Mouse (Mus musculus) stomach, embryonic 14.5 days (tissue): ENCODE data around the gene Dppa4. TPM values are rescaled to one million over a fixed set of nuclear protein-coding genes. Genes with fewer than 3 reads are reported as not detected.
A peak's percentile ranks its signal among the peaks of the same experiment; 100 is the strongest.

Source experiments
- ATAC-seq: fragments of 200-750 bp; cut with Nextera tagmentation; 2 replicates; pipeline ENCODE4 v1.8.0; 2017; ENCODE audit warnings: low read depth, moderate TSS enrichment; ENCODE audit not compliant: insufficient number of reproducible peaks, insufficient read depth, low FRiP score
- H3K27ac ChIP-seq: fragments of 300-500 bp; sonication (generic); 2 replicates; pipeline ENCODE4 v1.5.1; 2014; ENCODE audit warnings: mild to moderate bottlenecking, low read length, moderate library complexity, mixed read lengths
- H3K27me3 ChIP-seq: fragments of 300-500 bp; sonication (generic); 2 replicates; pipeline ENCODE4 v1.6.1; 2014; ENCODE audit warnings: low read length, control low read depth, mixed read lengths; ENCODE audit not compliant: control insufficient read depth, insufficient read depth
- H3K36me3 ChIP-seq: fragments of 300-500 bp; sonication (generic); 2 replicates; pipeline ENCODE4 v1.6.1; 2014; ENCODE audit warnings: mild to moderate bottlenecking, control low read depth, low read length, moderate library complexity, mixed read lengths; ENCODE audit not compliant: control insufficient read depth, insufficient read depth
- H3K4me1 ChIP-seq: fragments of 300-500 bp; sonication (generic); 2 replicates; pipeline ENCODE4 v1.6.1; 2014; ENCODE audit warnings: low read length, control low read depth, mixed read lengths; ENCODE audit not compliant: control insufficient read depth, insufficient read depth
- H3K4me2 ChIP-seq: fragments of 300-500 bp; sonication (generic); replicated peaks from 2 replicates; pipeline ENCODE4 v1.6.1; 2014; ENCODE audit warnings: low read depth, low read length, control low read depth
- H3K4me3 ChIP-seq: fragments of 300-500 bp; sonication (generic); 2 replicates; pipeline ENCODE4 v1.5.1; 2014; ENCODE audit warnings: low read depth, low read length, control low read depth
- H3K9ac ChIP-seq: fragments of 300-500 bp; sonication (generic); replicated peaks from 2 replicates; pipeline ENCODE4 v1.6.1; 2014; ENCODE audit warnings: low read depth, mild to moderate bottlenecking, control low read depth, low read length, moderate library complexity, mixed read lengths
- H3K9me3 ChIP-seq: fragments of 300-500 bp; sonication (generic); 2 replicates; pipeline ENCODE4 v1.6.1; 2016; ENCODE audit warnings: low read depth, low read length, control low read depth; ENCODE audit not compliant: control insufficient read depth
- WGBS: fragments of 180-500 bp; shearing (Covaris S2); extraction: QIAGEN DNeasy Blood & Tissue Kit; methylation state at CpG from one replicate; pipeline ENCODE4 v1.1.7; 2014; 5-methylcytosine and 5-hydroxymethylcytosine counted together
- polyA plus RNA-seq: library from polyadenylated mRNA; unstranded; fragments of >200 nt; fragmentation: Nextera tagmentation; extraction: Ambion mirVana; gene quantifications from 2 replicates; pipeline ENCODE4 v1.2.1, GENCODE M21; 2014

The Dppa4 gene
- not detected in 2 replicates for polyA plus RNA-seq

DNA sequence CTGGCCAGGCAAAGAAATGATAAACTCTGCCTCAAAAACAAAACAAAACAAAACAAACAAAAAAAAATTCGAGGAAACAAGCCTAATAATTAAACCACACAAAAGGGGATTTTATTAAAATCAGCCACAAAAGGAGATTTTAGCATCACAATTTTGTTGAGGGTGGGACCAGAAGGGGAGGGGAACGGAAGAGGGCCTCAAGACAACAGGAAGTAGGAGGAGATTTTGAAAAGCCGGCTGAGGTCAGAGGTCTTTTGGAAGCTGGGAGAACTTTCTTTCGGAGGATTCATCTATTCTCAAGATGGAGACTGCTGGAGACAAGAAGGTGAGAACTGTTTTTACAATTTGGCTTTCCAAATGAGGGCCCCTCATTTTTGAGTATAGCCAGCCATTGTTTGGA is at the start of gene Dppa4:
Gene Dppa4 (plus strand): TSS at position 217 of the 400 bp plus-strand sequence.
- no peaks in the 10 kb centered on the region for H3K4me1 ChIP-seq
- H3K27me3 ChIP-seq: no peaks in the 10 kb centered on the region
- no peak within 1 kb of the TSS for H3K4me3 ChIP-seq
- H3K36me3 ChIP-seq: no peaks in the 10 kb centered on the region
- H3K9me3 ChIP-seq: no peaks in the 10 kb centered on the region
- WGBS: 75% methylated on average over 4 of the region's 4 CpGs
- no peak for ATAC-seq
- no peak within 1 kb of the TSS for H3K4me2 ChIP-seq
- H3K27ac ChIP-seq: no peak within 1 kb of the TSS
- H3K9ac ChIP-seq: no peak within 1 kb of the TSS

DNA sequence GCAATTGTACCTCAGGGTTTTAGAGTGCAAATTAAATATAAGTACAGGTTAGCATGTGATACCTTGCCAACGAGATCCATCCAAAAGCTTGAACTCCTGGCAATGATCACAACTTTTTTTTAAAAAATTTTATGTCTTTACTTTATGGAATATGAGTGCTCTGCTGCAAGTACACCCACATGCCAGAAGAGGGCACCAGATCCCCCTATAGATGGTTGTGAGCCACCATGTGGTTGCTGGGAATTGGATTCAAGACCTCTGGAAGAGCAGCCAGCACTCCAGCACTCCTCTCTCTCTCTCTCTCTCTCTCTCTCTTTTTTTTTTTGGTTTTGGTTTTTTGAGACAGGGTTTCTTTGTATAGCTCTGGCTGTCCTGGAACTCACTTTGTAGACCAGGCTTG is 48.5 kb upstream of the Dppa4 start:
- H3K4me2 ChIP-seq: no peak overlapping the region
- WGBS: 79% methylated on average over 1 of the region's 1 CpGs

DNA sequence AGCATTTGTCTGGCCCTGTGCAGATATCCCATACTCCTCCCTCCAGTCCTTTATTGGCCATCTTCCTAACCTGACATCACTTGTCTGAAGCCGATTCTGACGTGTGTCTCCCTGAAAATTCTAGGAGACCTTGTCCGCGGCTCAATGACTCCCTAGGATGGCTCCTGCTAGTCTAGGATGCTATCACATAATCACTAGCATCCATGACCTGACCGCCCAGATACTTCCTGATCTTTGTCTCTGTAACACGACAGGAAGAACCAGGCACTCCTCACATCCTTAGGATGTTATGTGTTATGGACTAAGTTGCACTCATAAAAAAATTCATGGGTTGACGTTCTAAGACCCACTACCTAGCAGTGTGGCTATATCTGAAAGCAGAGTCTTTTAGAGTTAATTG is 45.9 kb upstream of the Dppa4 start:
- no peak overlapping the region for H3K9ac ChIP-seq
- no peak for ATAC-seq
- no peak overlapping the region for H3K4me2 ChIP-seq
- H3K4me3 ChIP-seq: no peak overlapping the region
- no peaks in the 10 kb centered on the region for H3K27me3 ChIP-seq
- no peaks in the 10 kb centered on the region for H3K36me3 ChIP-seq
- H3K4me1 ChIP-seq: no peaks in the 10 kb centered on the region
- 87% methylated on average over 7 of the region's 7 CpGs for WGBS
- H3K27ac ChIP-seq: no peak overlapping the region
- no peaks in the 10 kb centered on the region for H3K9me3 ChIP-seq

More for the DNA sequence above, 48.5 kb upstream of the Dppa4 start:
- H3K36me3 ChIP-seq: no peaks in the 10 kb centered on the region
- no peak for ATAC-seq
- no peaks in the 10 kb centered on the region for H3K4me1 ChIP-seq
- no peaks in the 10 kb centered on the region for H3K9me3 ChIP-seq
- H3K9ac ChIP-seq: no peak overlapping the region
- no peak overlapping the region for H3K27ac ChIP-seq
- H3K4me3 ChIP-seq: no peak overlapping the region
- H3K27me3 ChIP-seq: no peaks in the 10 kb centered on the region

DNA sequence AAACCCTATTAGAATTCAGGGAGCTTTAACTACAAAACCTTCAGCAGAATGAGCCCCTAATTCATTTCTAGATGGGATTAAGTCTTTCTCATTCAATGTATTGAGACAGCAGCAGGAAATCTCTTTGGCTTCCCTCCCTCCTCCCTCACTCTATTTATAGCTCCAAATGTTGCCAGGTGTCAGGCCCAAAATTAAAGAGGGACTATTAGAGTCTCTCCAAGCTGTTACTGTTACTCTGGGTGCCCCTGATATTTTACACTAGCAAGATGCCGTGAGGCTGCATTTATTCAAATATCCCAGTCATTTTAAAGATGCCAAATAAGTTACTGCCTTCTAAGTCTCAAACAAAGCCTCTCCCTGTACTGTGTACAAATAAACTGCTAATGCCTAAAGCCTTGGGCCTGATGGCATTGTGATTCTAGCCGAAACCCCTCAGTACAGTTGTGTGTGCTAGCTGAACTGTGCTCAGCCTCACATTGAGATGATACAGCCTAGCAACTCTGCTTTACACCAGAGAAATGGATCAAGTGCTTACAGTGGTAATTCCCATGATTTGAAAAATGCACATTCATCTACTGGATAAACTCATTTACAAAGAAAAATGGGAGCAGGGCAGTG is 36.4 kb upstream of the Dppa4 start:
- Histone ChIP-seq H3K27me3 (no peaks in the 10 kb centered on the region), H3K4me1 (no peaks in the 10 kb centered on the region), H3K36me3 (no peaks in the 10 kb centered on the region), H3K27ac (no peak overlapping the region), H3K9me3 (no peaks in the 10 kb centered on the region), H3K4me3 (no peak overlapping the region), H3K4me2 (no peak overlapping the region), H3K9ac (no peak overlapping the region)
- ATAC-seq: no peak
- 86% methylated on average over 2 of the region's 2 CpGs for WGBS

GRCm38 (mm10) chr16:48252824-48253223 is 30.7 kb upstream of the Dppa4 start:
- Histone ChIP-seq H3K9me3 (no peaks in the 10 kb centered on the region), H3K4me3 (no peak overlapping the region), H3K4me1 (no peaks in the 10 kb centered on the region), H3K9ac (no peak overlapping the region), H3K27ac (no peak overlapping the region), H3K4me2 (no peak overlapping the region), H3K27me3 (no peaks in the 10 kb centered on the region), H3K36me3 (no peaks in the 10 kb centered on the region)
- ATAC-seq: peak; percentile 58; the same call in 1 of the 2 replicates
- WGBS: 30% methylated on average over 4 of the region's 4 CpGs

DNA sequence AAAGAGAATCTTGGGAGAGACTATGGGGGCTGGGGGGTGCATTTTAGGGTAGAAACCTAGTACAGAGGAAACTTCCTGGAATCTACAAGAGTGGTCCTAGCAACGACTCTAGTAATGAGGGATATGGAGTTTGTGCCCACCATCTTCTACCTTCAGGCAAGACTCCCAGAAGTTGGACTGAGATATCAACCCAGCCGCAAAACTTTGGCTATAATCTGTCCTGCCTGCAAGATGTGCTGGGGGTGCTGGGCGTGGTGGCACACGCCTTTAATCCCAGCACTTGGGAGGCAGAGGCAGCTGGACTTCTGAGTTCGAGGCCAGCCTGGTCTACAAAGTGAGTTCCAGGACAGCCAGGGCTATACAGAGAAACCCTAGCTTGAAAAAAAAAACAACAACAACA is 28.9 kb upstream of the Dppa4 start:
- Histone ChIP-seq H3K9ac (no peak overlapping the region), H3K4me3 (no peak overlapping the region), H3K27me3 (no peaks in the 10 kb centered on the region), H3K27ac (no peak overlapping the region), H3K9me3 (no peaks in the 10 kb centered on the region), H3K4me2 (no peak overlapping the region), H3K4me1 (no peaks in the 10 kb centered on the region), H3K36me3 (no peaks in the 10 kb centered on the region)
- ATAC-seq: no peak
- 93% methylated on average over 5 of the region's 5 CpGs for WGBS

- Histone ChIP-seq H3K36me3 (no peaks in the 10 kb centered on the region), H3K27me3 (no peaks in the 10 kb centered on the region), H3K27ac (no peak overlapping the region), H3K4me3 (no peak overlapping the region), H3K9ac (no peak overlapping the region), H3K9me3 (no peaks in the 10 kb centered on the region), H3K4me1 (no peaks in the 10 kb centered on the region), H3K4me2 (no peak overlapping the region)
- 84% methylated on average over 4 of the region's 4 CpGs for WGBS
- no peak for ATAC-seq
Observed at GRCm38 (mm10) chr16:48259519-48259918, 24.0 kb upstream of the Dppa4 start.

DNA sequence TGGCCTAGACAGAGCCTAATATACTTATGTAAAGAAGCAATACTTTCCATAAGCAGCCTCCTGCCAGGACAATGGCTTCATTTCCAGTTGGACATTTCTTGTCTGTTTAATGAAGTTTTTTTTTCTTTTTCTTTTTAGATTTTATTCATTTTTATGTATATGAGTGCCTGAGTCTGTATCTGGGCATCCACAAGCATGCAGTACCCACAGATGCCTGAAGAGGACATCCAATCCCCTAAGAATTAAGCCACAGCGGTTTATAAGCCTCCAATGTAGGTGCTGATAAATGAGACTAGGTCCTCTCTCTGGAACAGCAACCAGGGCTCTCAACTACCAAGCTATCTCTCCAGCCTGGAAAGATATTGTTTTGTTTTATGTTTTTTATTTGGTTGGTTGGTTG is 20.6 kb upstream of the Dppa4 start:
- Histone ChIP-seq H3K4me1 (no peaks in the 10 kb centered on the region), H3K27me3 (no peaks in the 10 kb centered on the region), H3K9me3 (no peaks in the 10 kb centered on the region), H3K9ac (no peak overlapping the region), H3K4me3 (no peak overlapping the region), H3K4me2 (no peak overlapping the region), H3K27ac (no peak overlapping the region), H3K36me3 (no peaks in the 10 kb centered on the region)
- 85% methylated on average over 1 of the region's 1 CpGs for WGBS
- ATAC-seq: no peak

- H3K27ac ChIP-seq: no peak overlapping the region
- no peaks in the 10 kb centered on the region for H3K27me3 ChIP-seq
- H3K4me2 ChIP-seq: no peak overlapping the region
- no peaks in the 10 kb centered on the region for H3K4me1 ChIP-seq
- H3K9me3 ChIP-seq: no peaks in the 10 kb centered on the region
- WGBS: 75% methylated on average over 4 of the region's 4 CpGs
- H3K4me3 ChIP-seq: no peak overlapping the region
- no peak for ATAC-seq
- no peak overlapping the region for H3K9ac ChIP-seq
- H3K36me3 ChIP-seq: no peaks in the 10 kb centered on the region
Observed at GRCm38 (mm10) chr16:48265856-48266255, 17.7 kb upstream of the Dppa4 start.
